Mouse (Mus musculus) E14TG2a.4 (cell line): ENCODE results near the gene Dqx1.

Experiments
- CTCF ChIP-seq: conservative IDR thresholded peaks from 2 replicates; pipeline ENCODE4 v1.5.1; 2014; ENCODE audit warnings: low read length
- NANOG ChIP-seq: IDR thresholded peaks from 2 replicates; pipeline ENCODE4 v1.6.1; 2014; ENCODE audit warnings: borderline replicate concordance, low read length, mixed read lengths
- POU5F1 ChIP-seq: IDR thresholded peaks from 2 replicates; pipeline ENCODE4 v1.6.1; 2014; ENCODE audit warnings: low read length, borderline replicate concordance

DNA sequence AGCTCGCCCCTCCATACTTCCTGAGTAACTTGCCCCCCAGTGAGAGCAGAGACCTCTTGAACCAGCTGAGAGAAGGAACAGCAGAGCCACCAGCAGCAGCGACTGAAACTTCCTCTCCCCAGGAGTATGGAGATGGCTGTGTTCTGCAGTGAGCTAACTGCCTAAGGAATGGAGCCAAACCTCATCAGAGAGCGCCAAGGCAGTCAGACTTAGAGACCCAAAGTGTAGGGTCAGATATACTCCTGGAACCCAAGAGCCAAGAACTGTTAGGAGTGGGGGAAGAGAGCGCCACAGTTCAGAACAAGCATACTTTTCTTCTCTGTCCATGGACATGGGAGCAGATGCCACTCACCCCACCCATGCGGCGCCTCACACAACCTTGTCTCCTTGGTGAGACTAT lies 8.8 kb downstream of the Dqx1 start:
- TF ChIP-seq CTCF (no peak), NANOG (no peak), POU5F1 (no peak)
